Mouse (Mus musculus): ENCODE measurements around the gene Tec.
A peak's percentile ranks its signal among the peaks of the same experiment; 100 is the strongest.

Tec gene

GRCm38 (mm10) chr5:72888260-72888659 lies 20.0 kb upstream of the Tec start:
- DNase-seq: no peak

- DNase-seq: no peak
These were observed 18.4 kb upstream of the Tec start for GRCm38 (mm10) chr5:72886458-72887222.

GRCm38 (mm10) chr5:72883706-72884105 lies 15.4 kb upstream of the Tec start:
- DNase-seq: no peak

GRCm38 (mm10) chr5:72882412-72882765 lies 14.1 kb upstream of the Tec start:
- peak; percentile 95 for DNase-seq

- DNase-seq: peak; percentile 89
These were observed 13.6 kb upstream of the Tec start for GRCm38 (mm10) chr5:72881748-72882411.

GRCm38 (mm10) chr5:72879736-72880135 lies 11.5 kb upstream of the Tec start:
- DNase-seq: peak; percentile 82

- no peak for DNase-seq
These were observed 2.8 kb upstream of the Tec start for GRCm38 (mm10) chr5:72871114-72871513.

- peak; percentile 85 for DNase-seq
These were observed 1.7 kb upstream of the Tec start for GRCm38 (mm10) chr5:72869779-72870608.

- DNase-seq: peak; percentile 83
These were observed 1.1 kb downstream of the Tec start for GRCm38 (mm10) chr5:72867036-72867672.

- no peak for DNase-seq
These were observed 1.9 kb downstream of the Tec start for GRCm38 (mm10) chr5:72866260-72866905.

GRCm38 (mm10) chr5:72864654-72865178 lies 3.6 kb downstream of the Tec start:
- no peak for DNase-seq

- peak; percentile 83 for DNase-seq
These were observed 5.1 kb downstream of the Tec start for GRCm38 (mm10) chr5:72863166-72863565.

- DNase-seq: peak; percentile 80
These were observed 6.4 kb downstream of the Tec start for GRCm38 (mm10) chr5:72861726-72862385.

- peak; percentile 61 for DNase-seq
These were observed 7.4 kb downstream of the Tec start for GRCm38 (mm10) chr5:72860899-72861298.

GRCm38 (mm10) chr5:72858306-72858705 lies 10.0 kb downstream of the Tec start:
- DNase-seq: peak; percentile 76

GRCm38 (mm10) chr5:72857756-72858155 lies 10.5 kb downstream of the Tec start:
- peak; percentile 91 for DNase-seq

- peak; percentile 89 for DNase-seq
These were observed 11.9 kb downstream of the Tec start for GRCm38 (mm10) chr5:72856255-72856878.

- DNase-seq: peak; percentile 99
These were observed 12.6 kb downstream of the Tec start for GRCm38 (mm10) chr5:72855685-72856124.

GRCm38 (mm10) chr5:72854141-72854990 lies 13.9 kb downstream of the Tec start:
- peak; percentile 90 for DNase-seq

- peak; percentile 49 for DNase-seq
These were observed 14.9 kb downstream of the Tec start for GRCm38 (mm10) chr5:72853365-72853764.

Measured in heart, adult 11 months (tissue).